Mouse (Mus musculus) kidney, adult 18-20 months (tissue): ENCODE measurements around the gene 3110082I17Rik.

Experiments
- DNase-seq: peaks from one replicate; pipeline ENCODE4 v3.0.0; 2021

3110082I17Rik gene

DNA sequence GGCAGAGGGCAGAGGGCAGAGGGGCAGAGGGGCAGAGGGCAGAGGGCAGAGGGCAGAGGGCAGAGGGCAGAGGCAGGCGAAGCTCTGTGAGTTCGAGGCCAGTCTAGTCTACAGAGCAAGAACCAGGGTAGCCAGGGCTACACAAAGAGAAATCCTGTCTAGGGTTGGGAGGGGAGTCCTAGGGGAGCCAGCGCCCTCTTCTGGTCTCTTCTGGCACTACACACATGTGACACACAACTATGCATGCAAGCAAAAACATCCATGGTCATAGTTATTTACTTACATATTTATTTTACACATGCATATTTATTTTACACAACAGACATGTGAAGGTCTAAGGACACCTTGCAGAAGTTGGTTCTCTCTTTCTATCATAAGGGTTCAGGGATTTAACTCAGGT is 42.8 kb downstream of the 3110082I17Rik start:
- DNase-seq, result no peak

- no peak for DNase-seq
These were observed 43.4 kb downstream of the 3110082I17Rik start for GRCm38 (mm10) chr5:139416942-139417341.

GRCm38 (mm10) chr5:139415001-139415400 is 45.3 kb downstream of the 3110082I17Rik start:
- no peak for DNase-seq

- DNase-seq, result no peak
These were observed 46.8 kb downstream of the 3110082I17Rik start for GRCm38 (mm10) chr5:139413545-139413944.

DNA sequence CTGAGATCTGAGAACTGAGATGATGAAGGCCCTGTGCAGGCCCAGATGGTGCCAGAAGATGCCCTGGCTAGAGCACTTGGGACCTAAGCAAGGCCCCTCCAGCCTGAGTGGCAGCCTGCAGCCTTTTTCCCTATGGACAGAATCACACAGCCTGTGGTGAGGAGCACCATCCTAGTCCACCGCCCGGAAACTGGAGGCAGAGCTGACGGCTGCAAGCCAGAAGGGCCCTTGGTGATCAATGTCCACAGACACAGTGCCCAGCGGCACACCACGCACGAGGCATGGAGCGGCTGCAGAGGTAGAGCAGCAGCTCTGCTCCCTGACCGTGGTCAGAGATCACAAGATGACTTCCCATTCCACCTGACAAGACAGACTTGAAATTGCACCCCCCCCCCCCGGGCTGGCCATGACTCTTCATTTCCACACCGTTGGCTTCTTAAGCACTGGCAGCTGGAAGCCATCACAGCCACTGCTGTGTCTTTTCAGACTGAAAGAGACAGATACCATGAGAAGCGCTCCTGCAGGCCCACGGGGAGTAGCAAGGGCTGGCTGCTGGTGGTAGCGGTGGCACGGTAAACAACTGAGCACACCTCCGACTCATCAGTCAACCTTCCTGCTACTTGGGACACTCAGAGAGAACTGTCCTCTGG is 48.5 kb downstream of the 3110082I17Rik start:
- DNase-seq, result no peak

DNA sequence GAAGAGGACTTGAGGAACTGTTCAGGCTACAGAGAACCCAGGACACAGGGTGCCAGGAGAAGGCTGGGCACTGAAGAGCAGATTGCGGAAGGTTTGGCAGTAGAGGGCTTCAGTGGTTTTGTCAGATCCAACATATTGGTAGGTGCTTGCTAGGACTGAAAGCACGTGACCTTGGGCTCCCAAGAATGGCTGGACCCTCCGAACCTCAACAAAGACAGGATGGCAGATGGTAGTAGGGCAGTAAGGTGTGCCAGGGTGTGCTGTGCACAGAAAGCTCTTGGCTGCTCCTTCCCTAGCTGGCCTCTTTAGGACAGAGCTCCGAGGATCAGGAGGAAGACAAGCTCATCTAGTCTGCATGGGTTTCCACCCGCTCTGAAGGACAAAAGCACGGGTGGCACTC is 49.2 kb downstream of the 3110082I17Rik start:
- DNase-seq, result no peak

DNA sequence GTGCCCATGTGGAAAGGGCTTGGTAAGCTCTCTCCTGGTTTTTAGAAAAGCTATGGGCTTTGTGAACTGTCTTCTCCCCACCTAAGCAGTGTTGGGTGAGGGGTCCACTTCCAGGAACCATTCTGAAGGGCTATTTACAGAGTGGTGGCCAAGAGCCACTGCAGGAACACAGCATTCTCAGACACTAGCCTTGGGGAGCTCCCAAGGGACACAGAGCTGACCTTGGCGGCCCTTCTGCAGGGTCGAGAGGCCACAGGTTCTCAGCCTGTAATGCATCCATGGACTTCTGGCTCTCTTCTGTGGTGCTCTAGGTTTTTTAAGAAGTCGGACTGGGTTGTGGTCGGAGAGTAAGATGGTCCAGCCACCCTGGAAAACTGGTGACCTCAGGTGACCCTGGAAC is 50.3 kb downstream of the 3110082I17Rik start:
- no peak for DNase-seq

DNA sequence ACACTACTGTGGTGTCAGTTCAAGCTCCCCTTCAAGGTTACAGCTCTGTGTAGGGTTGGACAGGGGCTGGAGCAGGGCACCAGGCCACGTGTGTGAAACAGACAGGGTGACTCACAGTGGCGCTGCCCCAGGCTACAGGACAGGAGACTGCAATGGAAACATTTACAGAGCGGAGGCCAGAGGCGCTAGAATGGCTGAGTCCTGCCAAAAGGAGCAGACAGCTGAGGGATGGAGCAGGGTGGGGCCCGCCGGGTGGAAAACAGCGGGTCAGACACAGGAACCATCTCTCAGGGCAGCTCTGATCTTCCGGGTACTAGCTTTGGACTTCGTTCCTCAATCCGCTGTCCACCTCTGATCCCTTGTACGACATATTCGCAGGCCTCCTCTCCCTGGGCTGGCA is 50.9 kb downstream of the 3110082I17Rik start:
- peak; percentile 52 for DNase-seq

- no peak for DNase-seq
These were observed 51.8 kb downstream of the 3110082I17Rik start for GRCm38 (mm10) chr5:139408511-139408910.

- DNase-seq, result no peak
These were observed 53.0 kb downstream of the 3110082I17Rik start for GRCm38 (mm10) chr5:139407121-139407885.

DNA sequence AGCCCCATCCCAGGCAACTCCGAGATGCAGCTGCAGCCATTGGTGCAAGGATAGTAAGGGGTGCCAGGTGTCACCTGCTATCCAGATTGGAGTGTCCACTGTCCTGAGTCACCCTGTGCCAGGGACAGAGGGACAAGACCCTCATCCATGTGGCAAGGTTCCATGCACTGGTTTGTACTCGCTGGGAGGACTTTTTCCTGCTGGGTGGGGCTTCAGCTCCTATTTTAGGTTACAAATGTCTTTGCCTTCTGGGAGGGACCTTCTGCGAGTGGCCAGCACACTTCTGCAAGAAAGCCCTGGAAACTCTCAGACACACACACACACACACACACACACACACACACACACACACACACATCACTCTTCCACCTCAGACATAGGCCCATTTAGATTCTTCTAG is 54.4 kb downstream of the 3110082I17Rik start:
- DNase-seq, result peak; percentile 22

DNA sequence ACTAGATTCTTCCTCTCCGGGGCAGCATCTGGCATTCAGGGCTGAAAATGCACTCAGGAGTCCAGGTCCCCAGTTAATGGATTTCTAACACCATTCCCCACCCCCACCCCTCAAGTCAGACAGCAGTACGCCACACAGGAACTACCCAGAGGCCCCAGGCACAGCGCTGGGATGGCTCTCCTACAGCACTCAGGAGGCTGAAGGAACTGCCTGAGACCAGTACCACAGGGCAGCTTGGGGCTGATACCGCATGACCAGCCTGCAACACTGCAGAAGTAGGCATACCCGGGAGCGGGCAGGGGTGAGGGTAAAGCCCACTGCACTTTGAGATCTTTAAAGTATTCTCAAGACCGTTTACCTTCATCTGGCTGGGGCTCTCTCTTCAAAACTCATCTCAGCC is 54.8 kb downstream of the 3110082I17Rik start:
- DNase-seq, result no peak

DNA sequence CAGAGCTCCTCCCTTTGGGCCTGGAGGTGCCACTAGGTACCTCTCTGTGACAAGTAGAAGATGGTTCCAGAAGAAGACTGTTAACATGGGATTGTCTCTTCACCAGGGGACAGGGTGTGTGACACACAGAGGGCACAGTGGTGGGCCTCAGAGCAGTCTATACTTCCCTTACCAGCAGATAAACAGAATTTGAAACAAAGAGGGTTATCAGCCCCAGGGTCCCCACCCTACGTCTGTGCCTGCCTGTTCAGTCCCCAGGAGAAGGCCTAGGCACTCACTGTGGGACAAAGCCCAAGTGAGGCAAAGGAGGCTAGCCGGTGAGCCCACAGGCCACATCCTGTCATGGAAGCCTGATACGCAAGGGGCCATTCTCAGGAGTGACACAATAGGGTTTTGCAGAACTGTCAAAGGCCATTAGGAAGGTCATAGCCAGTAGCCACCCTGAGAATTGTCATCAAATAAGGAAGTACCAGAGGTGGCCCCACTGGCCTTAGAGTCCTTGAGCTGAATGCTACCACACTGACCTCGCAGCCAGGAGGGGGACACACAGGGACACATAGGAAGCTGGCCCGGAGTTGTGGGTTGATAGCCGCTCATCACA is 55.4 kb downstream of the 3110082I17Rik start, which contains the start of gene C130050O18Rik:
TSS of gene C130050O18Rik (plus strand) at position 480 of the 601 bp plus-strand sequence.
- DNase-seq, result no peak

GRCm38 (mm10) chr5:139403692-139404260 is 56.6 kb downstream of the 3110082I17Rik start:
- DNase-seq, result no peak

DNA sequence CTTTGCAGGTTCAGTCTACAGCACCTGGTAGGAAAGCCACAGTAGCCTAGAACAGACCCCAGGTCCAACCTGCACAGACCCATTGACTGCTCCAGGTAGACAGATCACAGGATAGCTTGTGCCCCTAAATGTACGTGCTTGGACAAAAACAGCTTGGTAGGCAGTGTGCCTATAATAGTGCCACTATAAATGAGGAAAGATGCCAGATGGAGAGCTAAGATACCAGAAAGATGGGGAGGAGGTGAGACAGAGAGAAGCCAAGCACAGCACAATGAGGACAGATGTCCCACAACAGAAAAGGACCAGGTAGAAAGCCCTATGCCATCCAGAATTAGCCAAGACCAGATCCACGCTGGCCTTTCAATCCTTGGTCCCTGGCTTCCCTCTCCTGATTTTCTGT is 58.2 kb downstream of the 3110082I17Rik start:
- no peak for DNase-seq

DNA sequence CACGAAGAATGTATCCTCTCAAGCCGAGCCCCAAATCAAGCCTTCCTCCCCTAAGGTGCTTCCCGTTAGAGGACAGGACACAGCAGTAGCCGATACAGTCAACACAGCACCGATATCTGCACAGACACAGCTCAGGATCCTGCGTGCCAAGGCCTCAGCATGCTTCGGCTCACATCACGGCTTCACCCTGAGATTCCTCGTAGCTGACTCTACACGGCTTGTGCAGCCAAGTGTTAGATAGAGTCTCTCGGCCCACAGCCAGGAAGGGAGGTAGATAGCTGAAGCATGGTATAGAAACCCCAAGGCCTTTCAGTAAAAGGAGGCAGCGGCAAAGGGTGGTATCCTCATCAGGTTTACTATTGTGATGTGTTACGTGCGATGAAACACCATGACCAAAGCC is 60.3 kb downstream of the 3110082I17Rik start:
- DNase-seq, result no peak

DNA sequence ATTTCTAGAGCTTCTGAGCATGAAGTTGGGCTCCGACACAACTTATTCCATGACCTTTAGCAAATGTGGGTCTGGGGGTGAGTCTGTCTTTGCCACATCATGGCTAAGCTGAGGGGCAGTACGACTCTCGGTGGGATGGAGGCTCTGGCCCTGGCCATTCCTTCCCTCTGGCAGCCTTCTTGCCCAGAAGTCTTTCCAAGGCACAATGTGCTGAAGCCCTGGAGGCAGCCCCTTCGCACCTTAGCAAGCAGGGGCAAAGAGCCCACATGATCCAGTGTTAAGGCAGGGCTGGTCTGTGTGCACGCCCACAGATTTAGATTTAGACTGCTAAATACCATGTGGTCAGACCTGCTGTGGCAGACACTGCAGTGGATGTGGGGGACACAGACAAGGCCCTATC is 61.5 kb downstream of the 3110082I17Rik start:
- no peak for DNase-seq

DNA sequence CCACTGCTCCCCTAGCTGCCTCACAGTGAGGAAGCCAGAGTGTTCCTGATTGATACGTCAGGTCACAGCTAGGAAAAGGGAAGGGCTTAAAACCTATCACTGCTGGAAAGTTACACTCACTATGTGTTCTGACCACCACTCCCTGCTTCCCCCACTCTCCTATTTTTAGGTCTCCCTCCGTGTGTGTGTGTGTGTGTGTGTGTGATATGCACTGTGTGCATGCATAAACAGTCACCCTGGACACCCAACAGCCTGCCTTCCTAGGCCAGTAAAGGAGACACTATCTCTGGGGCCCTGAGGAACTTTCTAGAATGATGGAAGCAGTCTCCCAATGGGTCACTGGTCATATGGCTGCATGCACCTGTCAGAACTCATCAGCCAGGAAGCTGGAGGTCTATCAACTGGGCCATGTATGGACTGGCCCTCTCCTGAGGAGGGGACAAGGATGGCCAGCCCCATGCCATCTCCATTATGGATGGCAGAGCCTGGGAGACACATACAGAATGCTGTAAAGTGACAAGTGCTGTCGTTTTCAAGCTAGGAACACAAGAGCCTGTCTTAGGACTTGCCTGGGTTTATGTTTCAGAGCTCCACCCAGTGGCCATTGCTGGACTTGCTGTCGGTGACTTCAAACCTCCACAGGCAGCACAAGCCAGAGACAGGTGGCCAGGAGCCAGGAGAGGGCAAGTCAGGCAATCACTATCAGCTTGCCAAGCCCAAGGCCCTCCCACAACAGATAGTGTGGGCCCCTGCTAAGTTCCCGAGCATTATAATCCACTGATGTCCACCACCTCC is 62.2 kb downstream of the 3110082I17Rik start:
- DNase-seq, result peak; percentile 96

DNA sequence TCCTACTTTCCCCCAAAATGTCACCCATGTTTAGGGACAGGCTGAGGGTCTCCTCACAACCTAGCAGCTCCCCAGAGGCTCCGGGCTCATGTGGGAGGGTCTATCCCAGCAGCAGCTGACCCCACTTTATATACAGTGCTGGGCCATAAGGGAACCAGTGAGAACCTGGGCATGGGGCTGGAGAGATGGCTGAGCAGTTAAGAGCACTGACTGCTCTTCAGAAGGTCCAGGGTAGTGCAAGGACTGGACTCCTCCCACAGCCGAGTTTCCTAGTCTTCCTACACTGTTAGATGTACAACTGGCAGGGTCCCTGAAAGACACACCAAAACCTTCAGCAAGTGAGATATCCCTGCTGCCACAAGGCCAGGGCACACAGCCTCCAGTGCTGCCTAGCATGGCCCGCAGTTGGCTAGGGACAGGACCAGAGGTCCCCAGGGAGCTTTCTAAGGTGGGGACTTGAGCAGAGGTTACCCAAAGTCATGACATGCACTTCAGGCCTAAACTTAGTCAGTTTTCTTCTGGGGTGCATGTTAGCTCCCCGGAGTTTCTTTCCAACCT is 62.9 kb downstream of the 3110082I17Rik start:
- no peak for DNase-seq

DNA sequence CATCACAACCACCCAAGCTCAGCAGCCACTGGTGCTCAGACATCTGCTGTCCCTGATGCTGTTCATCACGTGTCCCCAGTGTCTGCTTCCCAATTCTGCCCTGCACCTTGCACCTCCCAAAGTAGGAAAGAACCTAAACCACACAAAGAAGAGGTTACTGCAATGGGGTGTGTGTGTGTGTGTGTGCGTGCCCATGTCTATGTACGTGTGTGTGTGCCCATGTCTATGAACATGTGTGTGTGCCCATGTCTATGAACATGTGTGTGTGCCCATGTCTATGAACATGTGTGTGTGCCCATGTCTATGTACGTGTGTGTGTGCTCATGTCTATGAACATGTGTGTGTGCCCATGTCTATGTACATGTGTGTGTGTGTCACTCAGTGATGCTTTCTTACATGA is 64.8 kb downstream of the 3110082I17Rik start:
- no peak for DNase-seq

DNA sequence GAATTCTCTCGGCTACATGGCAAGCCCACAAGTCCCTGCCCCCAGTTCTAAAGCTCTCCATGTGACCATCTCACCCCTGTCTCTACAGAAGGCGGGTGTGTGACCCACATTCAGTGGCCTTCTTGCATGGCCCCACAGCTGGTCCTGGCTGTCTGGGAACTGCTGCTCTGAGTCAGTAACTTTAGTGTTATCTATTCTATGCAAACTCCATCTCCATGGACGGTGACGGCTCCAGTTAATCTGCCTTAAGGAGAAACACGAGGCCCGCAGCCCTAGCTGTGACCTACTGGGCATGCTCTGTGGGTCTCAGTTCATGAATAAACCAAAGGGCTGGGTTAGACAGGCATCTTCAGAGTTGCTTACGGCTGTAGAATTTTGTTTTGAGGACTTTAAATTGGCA is 65.9 kb downstream of the 3110082I17Rik start:
- peak; percentile 44 for DNase-seq

GRCm38 (mm10) chr5:139393197-139393588 is 67.1 kb downstream of the 3110082I17Rik start:
- no peak for DNase-seq
